Mouse (Mus musculus) neural tube, embryonic 14.5 days (tissue): ENCODE measurements around the gene Mlh1. TPM values are rescaled to one million over a fixed set of nuclear protein-coding genes. Genes with fewer than 3 reads are reported as not detected.

Source experiments
- ATAC-seq: fragments of 200-750 bp; cut with Nextera tagmentation; 2 replicates; pipeline ENCODE4 v1.8.0; 2017; ENCODE audit warnings: low read depth, mild to moderate bottlenecking, moderate TSS enrichment, moderate library complexity
- H3K27ac ChIP-seq: fragments of 300-500 bp; sonication (generic); 2 replicates; pipeline ENCODE4 v1.5.1; 2014; ENCODE audit warnings: low read depth, mild to moderate bottlenecking, control low read depth, low read length, moderate library complexity, mixed read lengths
- H3K27me3 ChIP-seq: fragments of 300-500 bp; sonication (generic); 2 replicates; pipeline ENCODE4 v1.6.1; 2014; ENCODE audit warnings: low read length; ENCODE audit not compliant: control insufficient read depth, insufficient read depth
- H3K36me3 ChIP-seq: fragments of 300-500 bp; sonication (generic); 2 replicates; pipeline ENCODE4 v1.6.1; 2014; ENCODE audit warnings: low read length, mixed read lengths; ENCODE audit not compliant: control insufficient read depth, insufficient read depth
- H3K4me1 ChIP-seq: fragments of 300-500 bp; sonication (generic); 2 replicates; pipeline ENCODE4 v1.6.1; 2014; ENCODE audit warnings: low read length; ENCODE audit not compliant: control insufficient read depth, insufficient read depth
- H3K4me2 ChIP-seq: fragments of 300-500 bp; sonication (generic); 2 replicates; pipeline ENCODE4 v1.6.1; 2014; ENCODE audit warnings: mild to moderate bottlenecking, low read depth, low read length, control low read depth
- H3K4me3 ChIP-seq: fragments of 300-500 bp; sonication (generic); 2 replicates; pipeline ENCODE4 v1.5.1; 2014; ENCODE audit warnings: low read depth, low read length, control low read depth, mixed read lengths
- H3K9ac ChIP-seq: fragments of 300-500 bp; sonication (generic); replicated peaks from 2 replicates; pipeline ENCODE4 v1.6.1; 2014; ENCODE audit warnings: low read depth, mild to moderate bottlenecking, control low read depth, low read length, mixed read lengths
- H3K9me3 ChIP-seq: fragments of 300-500 bp; sonication (generic); 2 replicates; pipeline ENCODE4 v1.6.1; 2016; ENCODE audit warnings: low read length; ENCODE audit not compliant: control insufficient read depth
- WGBS: fragments of 180-500 bp; shearing (Covaris S2); extraction: QIAGEN DNeasy Blood & Tissue Kit; methylation state at CpG from one replicate; pipeline ENCODE4 v1.1.7; 2014; 5-methylcytosine and 5-hydroxymethylcytosine counted together
- polyA plus RNA-seq: library from polyadenylated mRNA; unstranded; fragments of >200 nt; fragmentation: Nextera tagmentation; extraction: Ambion mirVana; gene quantifications from 2 replicates; pipeline ENCODE4 v1.2.1, GENCODE M21; 2014

Gene Mlh1
- polyA plus RNA-seq, 1 experiment from 2014 or later: 26.5 TPM

GRCm38 (mm10) chr9:111306142-111306541, 34.6 kb upstream of the Mlh1 start:
- Histone ChIP-seq H3K4me1 (no peaks in the 10 kb centered on the region), H3K4me3 (no peak overlapping the region), H3K27me3 (peaks cover 8% of the 10 kb centered on the region), H3K9me3 (peaks cover 3% of the 10 kb centered on the region; the same call in 1 of the 2 replicates), H3K4me2 (no peak overlapping the region), H3K9ac (no peak overlapping the region), H3K27ac (no peak overlapping the region), H3K36me3 (no peaks in the 10 kb centered on the region)
- ATAC-seq: no peak
- WGBS: 64% methylated on average over 7 of the region's 7 CpGs

GRCm38 (mm10) chr9:111304036-111304435, 32.4 kb upstream of the Mlh1 start:
- no peaks in the 10 kb centered on the region for H3K9me3 ChIP-seq

GRCm38 (mm10) chr9:111302196-111302831, 30.7 kb upstream of the Mlh1 start:
- Histone ChIP-seq H3K36me3 (no peaks in the 10 kb centered on the region), H3K9ac (no peak overlapping the region), H3K4me1 (no peaks in the 10 kb centered on the region), H3K4me3 (no peak overlapping the region), H3K27ac (no peak overlapping the region), H3K27me3 (no peaks in the 10 kb centered on the region), H3K9me3 (no peaks in the 10 kb centered on the region), H3K4me2 (no peak overlapping the region)
- 51% methylated on average over 12 of the region's 12 CpGs for whole genome bisulfite sequencing
- no peak for ATAC-seq

More at GRCm38 (mm10) chr9:111304036-111304435, 32.4 kb upstream of the Mlh1 start:
- H3K36me3 ChIP-seq: no peaks in the 10 kb centered on the region
- no peaks in the 10 kb centered on the region for H3K4me1 ChIP-seq
- no peak overlapping the region for H3K4me2 ChIP-seq
- H3K9ac ChIP-seq: no peak overlapping the region
- H3K27ac ChIP-seq: no peak overlapping the region
- 95% methylated on average over 6 of the region's 6 CpGs for WGBS
- ATAC-seq: no peak
- H3K27me3 ChIP-seq: no peaks in the 10 kb centered on the region
- no peak overlapping the region for H3K4me3 ChIP-seq

- WGBS: 89% methylated on average over 2 of the region's 2 CpGs
- no peak overlapping the region for H3K9ac ChIP-seq
- H3K4me2 ChIP-seq: no peak overlapping the region
Measured at GRCm38 (mm10) chr9:111298606-111299005, 27.0 kb upstream of the Mlh1 start.

GRCm38 (mm10) chr9:111296433-111296832, 24.8 kb upstream of the Mlh1 start:
- no peak overlapping the region for H3K9ac ChIP-seq
- 74% methylated on average over 7 of the region's 7 CpGs for WGBS
- no peak for ATAC-seq

More at GRCm38 (mm10) chr9:111298606-111299005, 27.0 kb upstream of the Mlh1 start:
- Histone ChIP-seq H3K9me3 (no peaks in the 10 kb centered on the region), H3K36me3 (no peaks in the 10 kb centered on the region), H3K4me1 (no peaks in the 10 kb centered on the region), H3K27ac (no peak overlapping the region), H3K4me3 (no peak overlapping the region), H3K27me3 (no peaks in the 10 kb centered on the region)
- ATAC-seq: no peak

GRCm38 (mm10) chr9:111295323-111295722, 23.7 kb upstream of the Mlh1 start:
- Histone ChIP-seq H3K4me2 (no peak overlapping the region), H3K4me1 (no peaks in the 10 kb centered on the region), H3K27me3 (no peaks in the 10 kb centered on the region), H3K27ac (no peak overlapping the region), H3K4me3 (no peak overlapping the region), H3K9me3 (no peaks in the 10 kb centered on the region), H3K9ac (no peak overlapping the region), H3K36me3 (no peaks in the 10 kb centered on the region)
- WGBS: 87% methylated on average over 2 of the region's 2 CpGs
- no peak for ATAC-seq

More at GRCm38 (mm10) chr9:111296433-111296832, 24.8 kb upstream of the Mlh1 start:
- no peaks in the 10 kb centered on the region for H3K9me3 ChIP-seq
- H3K27me3 ChIP-seq: no peaks in the 10 kb centered on the region
- no peak overlapping the region for H3K27ac ChIP-seq
- no peaks in the 10 kb centered on the region for H3K4me1 ChIP-seq
- H3K36me3 ChIP-seq: no peaks in the 10 kb centered on the region
- H3K4me2 ChIP-seq: no peak overlapping the region
- H3K4me3 ChIP-seq: no peak overlapping the region

GRCm38 (mm10) chr9:111294911-111295310, 23.3 kb upstream of the Mlh1 start:
- H3K4me1 ChIP-seq: no peaks in the 10 kb centered on the region
- H3K36me3 ChIP-seq: no peaks in the 10 kb centered on the region
- no peaks in the 10 kb centered on the region for H3K27me3 ChIP-seq
- H3K9ac ChIP-seq: no peak overlapping the region
- H3K4me2 ChIP-seq: no peak overlapping the region
- 95% methylated on average over 6 of the region's 6 CpGs for WGBS
- no peak overlapping the region for H3K4me3 ChIP-seq
- H3K9me3 ChIP-seq: no peaks in the 10 kb centered on the region
- H3K27ac ChIP-seq: no peak overlapping the region
- no peak for ATAC-seq

- no peak overlapping the region for H3K27ac ChIP-seq
- H3K9me3 ChIP-seq: no peaks in the 10 kb centered on the region
- H3K27me3 ChIP-seq: no peaks in the 10 kb centered on the region
- H3K36me3 ChIP-seq: no peaks in the 10 kb centered on the region
- no peak for ATAC-seq
- H3K9ac ChIP-seq: no peak overlapping the region
- WGBS: 90% methylated on average over 4 of the region's 4 CpGs
- H3K4me1 ChIP-seq: no peaks in the 10 kb centered on the region
- no peak overlapping the region for H3K4me2 ChIP-seq
- H3K4me3 ChIP-seq: no peak overlapping the region
Measured at GRCm38 (mm10) chr9:111293234-111293633, 21.6 kb upstream of the Mlh1 start.

GRCm38 (mm10) chr9:111290539-111291100, 19.0 kb upstream of the Mlh1 start:
- Histone ChIP-seq H3K27me3 (no peaks in the 10 kb centered on the region), H3K9ac (no peak overlapping the region), H3K27ac (no peak overlapping the region), H3K4me1 (0 out of 2 replicates have a peak, but pooled peaks cover 3% of the 10 kb centered on the region), H3K4me3 (no peak overlapping the region), H3K36me3 (no peaks in the 10 kb centered on the region), H3K9me3 (no peaks in the 10 kb centered on the region), H3K4me2 (no peak overlapping the region)
- ATAC-seq: peak; percentile 24; the same call in 1 of the 2 replicates
- 61% methylated on average over 11 of the region's 11 CpGs for WGBS
